Mouse (Mus musculus) kidney, adult 2 months (tissue): ENCODE measurements around the gene Phactr3. TPM values are rescaled to one million over a fixed set of nuclear protein-coding genes. Genes with fewer than 3 reads are reported as not detected.

Source experiments
- DNase-seq: peaks from one replicate; pipeline ENCODE4 v3.0.0; 2021
- H3K27ac ChIP-seq: fragments of 200-500 bp; 2 replicates; pipeline ENCODE4 v1.5.1; 2012; ENCODE audit warnings: low read depth, low read length, control low read depth, inconsistent platforms; ENCODE audit not compliant: insufficient read depth
- H3K27me3 ChIP-seq: fragments of 200-500 bp; replicated peaks from 2 replicates; pipeline ENCODE4 v1.6.1; 2012; ENCODE audit warnings: mild to moderate bottlenecking, moderate library complexity, low read length, inconsistent platforms; ENCODE audit not compliant: control insufficient read depth, insufficient read depth
- H3K36me3 ChIP-seq: fragments of 200-500 bp; 2 replicates; pipeline ENCODE4 v1.6.1; 2012; ENCODE audit warnings: mild to moderate bottlenecking, moderate library complexity, low read length, inconsistent platforms; ENCODE audit not compliant: control insufficient read depth, insufficient read depth
- H3K4me1 ChIP-seq: fragments of 200-500 bp; 2 replicates; pipeline ENCODE4 v1.6.1; 2011; ENCODE audit warnings: low read length; ENCODE audit not compliant: control insufficient read depth, insufficient read depth
- H3K4me3 ChIP-seq: fragments of 200-500 bp; 2 replicates; pipeline ENCODE4 v1.5.1; 2011; ENCODE audit warnings: mild to moderate bottlenecking, low read depth, low read length, control low read depth; ENCODE audit not compliant: insufficient read depth
- CTCF ChIP-seq: fragments of 200-500 bp; conservative IDR thresholded peaks from 2 replicates; pipeline ENCODE4 v1.5.1; 2011; ENCODE audit warnings: low read depth, mild to moderate bottlenecking, control low read depth, low read length, moderate library complexity, mixed read lengths; ENCODE audit not compliant: insufficient read depth, insufficient read length
- POLR2A ChIP-seq: fragments of 200-500 bp; IDR thresholded peaks from one replicate; pipeline ENCODE4 v1.6.1; 2011; ENCODE audit warnings: low read depth, low read length, control low read depth
- WGBS: fragments of 180-500 bp; shearing (Covaris S2); methylation state at CpG from one replicate; pipeline ENCODE4 v1.1.7; 2018; 5-methylcytosine and 5-hydroxymethylcytosine counted together
- polyA plus RNA-seq: library from polyadenylated mRNA; depleted of rRNA; stranded (reverse); fragments of >200 nt; gene quantifications from 2 replicates; pipeline ENCODE4 v1.2.3, GENCODE M21; 2012

The Phactr3 gene
- polyA plus RNA-seq, 1 experiment = 0.17 TPM

- WGBS = 81% methylated on average over 1 of the region's 1 CpGs
- Histone ChIP-seq H3K4me3 (no peak overlapping the region), H3K36me3 (no peaks in the 10 kb centered on the region), H3K27me3 (no peaks in the 10 kb centered on the region), H3K27ac (no peak overlapping the region), H3K4me1 (no peaks in the 10 kb centered on the region)
- no peak for DNase-seq
- no peak for TF ChIP-seq POLR2A
- TF ChIP-seq CTCF = no peak
Observed at GRCm38 (mm10) chr2:178316281-178316680, 197.5 kb downstream of the Phactr3 start.

DNA sequence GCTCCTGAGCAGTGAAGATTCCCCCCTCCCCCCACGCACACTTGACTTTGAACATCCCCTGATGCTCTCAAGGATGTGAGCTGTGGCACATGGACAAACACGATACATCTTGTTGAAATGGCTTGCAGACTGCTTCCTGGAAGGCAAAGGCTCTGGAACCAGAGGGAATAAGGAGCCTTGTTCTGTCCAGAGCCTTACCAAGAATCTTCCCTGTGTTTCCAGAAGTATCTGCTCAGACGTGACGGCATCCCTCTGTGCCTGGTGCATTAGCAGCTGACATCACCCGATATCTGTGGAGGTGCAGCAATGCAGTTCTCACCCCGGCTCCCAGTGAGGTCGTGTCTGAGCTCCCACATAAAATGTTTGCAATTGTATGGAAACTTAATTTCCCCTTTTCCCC lies 201.0 kb downstream of the Phactr3 start:
- no peak overlapping the region for H3K27ac ChIP-seq
- no peaks in the 10 kb centered on the region for H3K27me3 ChIP-seq
- H3K4me1 ChIP-seq = no peaks in the 10 kb centered on the region
- H3K36me3 ChIP-seq = no peaks in the 10 kb centered on the region
- DNase-seq = no peak
- no peak overlapping the region for H3K4me3 ChIP-seq
- 75% methylated on average over 7 of the region's 7 CpGs for WGBS
- TF ChIP-seq POLR2A (no peak), CTCF (no peak)

DNA sequence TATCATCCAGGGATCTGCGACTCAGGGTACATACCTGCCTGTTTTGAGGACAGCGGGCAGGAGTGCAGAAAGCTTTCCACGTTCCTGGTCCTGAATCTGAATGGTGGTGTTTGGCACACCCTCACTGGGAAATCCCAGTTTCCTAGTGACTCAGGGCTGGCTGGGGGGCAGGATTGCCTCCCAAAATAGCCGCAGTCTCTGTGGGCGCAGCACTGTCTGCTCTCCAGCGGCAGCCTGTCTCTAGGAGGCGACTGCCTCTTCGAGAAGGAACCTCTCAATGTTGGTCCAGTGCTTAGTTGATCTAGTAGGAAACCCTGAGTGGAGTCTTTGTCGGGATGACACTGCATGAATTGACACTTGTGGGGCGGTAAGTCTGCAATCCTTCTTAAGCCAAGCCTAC lies 202.5 kb downstream of the Phactr3 start:
- DNase-seq = no peak
- Histone ChIP-seq H3K36me3 (no peaks in the 10 kb centered on the region), H3K4me3 (no peak overlapping the region), H3K4me1 (no peaks in the 10 kb centered on the region), H3K27me3 (no peaks in the 10 kb centered on the region), H3K27ac (no peak overlapping the region)
- whole genome bisulfite sequencing = 81% methylated on average over 10 of the region's 10 CpGs
- TF ChIP-seq POLR2A = no peak
- no peak for TF ChIP-seq CTCF

GRCm38 (mm10) chr2:178324410-178324809 lies 205.6 kb downstream of the Phactr3 start:
- H3K27me3 ChIP-seq = no peaks in the 10 kb centered on the region
- H3K4me3 ChIP-seq = no peak overlapping the region
- TF ChIP-seq CTCF = no peak
- no peak for TF ChIP-seq POLR2A
- DNase-seq = no peak
- 85% methylated on average over 3 of the region's 3 CpGs for WGBS
- H3K4me1 ChIP-seq = no peaks in the 10 kb centered on the region
- H3K36me3 ChIP-seq = no peaks in the 10 kb centered on the region
- no peak overlapping the region for H3K27ac ChIP-seq

GRCm38 (mm10) chr2:178324818-178325217 lies 206.0 kb downstream of the Phactr3 start:
- H3K27me3 ChIP-seq = no peaks in the 10 kb centered on the region
- no peak overlapping the region for H3K27ac ChIP-seq
- WGBS = 81% methylated on average over 4 of the region's 4 CpGs
- no peaks in the 10 kb centered on the region for H3K4me1 ChIP-seq
- H3K36me3 ChIP-seq = no peaks in the 10 kb centered on the region
- H3K4me3 ChIP-seq = no peak overlapping the region
- DNase-seq = no peak
- no peak for TF ChIP-seq CTCF
- no peak for TF ChIP-seq POLR2A

- 94% methylated on average over 10 of the region's 10 CpGs for WGBS
- H3K4me1 ChIP-seq = no peaks in the 10 kb centered on the region
- TF ChIP-seq CTCF = no peak
- TF ChIP-seq POLR2A = no peak
- no peak overlapping the region for H3K27ac ChIP-seq
- no peak for DNase-seq
- no peak overlapping the region for H3K4me3 ChIP-seq
- H3K36me3 ChIP-seq = no peaks in the 10 kb centered on the region
- no peaks in the 10 kb centered on the region for H3K27me3 ChIP-seq
Observed at GRCm38 (mm10) chr2:178326067-178326466, 207.3 kb downstream of the Phactr3 start.

DNA sequence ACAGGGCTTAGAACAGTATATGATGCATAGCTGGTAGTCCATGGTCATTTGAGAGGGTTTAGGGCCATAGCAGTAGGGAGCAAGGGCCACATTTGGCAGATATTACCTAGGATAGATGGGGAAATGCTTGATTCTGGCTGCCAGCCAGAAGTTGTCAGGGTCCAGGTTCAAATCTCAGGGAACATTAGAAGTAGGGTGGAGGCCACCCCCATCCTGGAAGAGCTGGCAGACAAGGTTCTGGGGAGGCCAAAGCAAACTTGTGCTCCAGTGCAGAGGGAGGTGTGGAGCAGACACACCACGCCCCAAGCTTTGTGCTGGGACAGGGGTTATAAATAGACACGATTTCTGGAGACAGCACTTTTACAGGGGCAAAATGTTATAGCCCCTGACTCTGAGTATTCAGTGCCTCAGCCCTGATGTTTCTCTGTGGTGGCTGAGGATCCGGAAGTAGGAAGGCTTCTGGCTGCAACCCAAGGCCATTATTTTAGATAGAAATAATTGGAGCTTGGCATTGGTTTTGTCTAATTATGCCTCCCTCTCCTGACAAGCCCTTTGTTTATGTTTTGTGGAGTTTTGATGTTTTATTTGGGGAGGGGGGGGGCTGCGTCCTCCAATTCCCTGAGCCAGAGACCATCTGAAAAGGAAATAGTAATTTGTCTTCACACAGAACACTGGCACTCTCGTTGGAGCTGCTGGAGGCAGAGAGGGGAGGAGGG lies 208.1 kb downstream of the Phactr3 start:
- no peak for TF ChIP-seq CTCF
- no peak for TF ChIP-seq POLR2A

More for the DNA sequence above, 208.1 kb downstream of the Phactr3 start:
- no peak overlapping the region for H3K4me3 ChIP-seq
- no peaks in the 10 kb centered on the region for H3K36me3 ChIP-seq
- no peak overlapping the region for H3K27ac ChIP-seq
- DNase-seq = peak; percentile 4
- no peaks in the 10 kb centered on the region for H3K27me3 ChIP-seq
- 15% methylated on average over 5 of the region's 5 CpGs for WGBS
- no peaks in the 10 kb centered on the region for H3K4me1 ChIP-seq
